Mouse (Mus musculus) v-Abl transformed pro-B cells (cell line): ENCODE data around the gene Trim11.

Source experiments
- in situ Hi-C, 2 experiments: fragments of 400-800 bp; cut with MboI; formaldehyde crosslinking; loops; one replicate each; pipeline ENCODE4 v1.15.1; 2025; ENCODE audit not compliant: unreplicated experiment in 2 of 2

Gene Trim11

GRCm38 (mm10) chr11:58978027-58978705, at the start of gene Trim11:
Trim11 (plus strand) TSS chr11:58978093.
- in situ Hi-C loops: no loop called here

GRCm38 (mm10) chr11:58929055-58929454, 48.8 kb upstream of the Trim11 start:
- in situ Hi-C loops: no loop called here

- in situ Hi-C loops: no loop called here
Observed at GRCm38 (mm10) chr11:58929641-58930040, 48.3 kb upstream of the Trim11 start.

- in situ Hi-C loops: no loop called here
Observed at GRCm38 (mm10) chr11:58930254-58930653, 47.6 kb upstream of the Trim11 start.

DNA sequence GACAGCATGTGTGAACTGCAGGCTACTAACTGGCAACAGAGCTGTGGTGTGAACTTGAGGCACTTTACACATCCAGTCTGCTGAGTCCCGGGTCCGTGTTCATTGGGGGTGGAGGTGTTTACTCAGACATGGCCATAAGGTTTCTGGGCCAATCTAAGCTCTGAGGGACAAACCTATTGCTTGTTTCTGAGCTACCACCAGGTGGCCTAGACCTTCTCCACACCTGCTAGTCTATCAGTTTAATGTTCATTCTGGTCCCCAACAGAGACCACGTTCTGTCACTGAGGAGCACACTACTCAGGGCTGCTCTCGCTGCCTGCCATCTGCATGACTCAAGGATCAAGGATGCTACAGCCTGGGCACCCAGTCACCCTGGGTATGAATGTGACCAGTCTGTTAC, 46.3 kb upstream of the Trim11 start:
- in situ Hi-C loops: no loop called here

DNA sequence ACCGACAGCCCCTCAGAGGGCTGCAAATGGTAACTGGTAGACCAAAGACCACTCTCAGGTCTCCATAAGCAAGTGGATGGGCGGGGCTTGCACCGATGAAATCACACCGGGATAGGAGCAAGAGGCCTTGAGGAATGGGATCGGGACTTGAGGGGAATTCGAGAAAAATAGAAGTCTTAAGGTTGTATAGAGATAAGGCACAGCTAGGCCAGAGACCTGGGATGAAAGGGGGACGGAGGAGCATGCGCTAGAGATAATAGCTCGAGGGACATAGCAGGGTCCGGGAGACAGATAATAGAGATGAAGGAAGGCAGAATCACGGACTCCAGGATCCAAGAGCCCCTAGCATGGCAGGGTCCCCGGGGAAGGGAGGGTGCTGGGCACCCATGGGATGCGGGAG, 40.0 kb upstream of the Trim11 start:
- in situ Hi-C loops: no loop called here

GRCm38 (mm10) chr11:58938322-58939087, 39.4 kb upstream of the Trim11 start, which contains the start of gene Rnf187:
Rnf187 (minus strand) TSS chr11:58938916.
- in situ Hi-C loops: no loop called here

DNA sequence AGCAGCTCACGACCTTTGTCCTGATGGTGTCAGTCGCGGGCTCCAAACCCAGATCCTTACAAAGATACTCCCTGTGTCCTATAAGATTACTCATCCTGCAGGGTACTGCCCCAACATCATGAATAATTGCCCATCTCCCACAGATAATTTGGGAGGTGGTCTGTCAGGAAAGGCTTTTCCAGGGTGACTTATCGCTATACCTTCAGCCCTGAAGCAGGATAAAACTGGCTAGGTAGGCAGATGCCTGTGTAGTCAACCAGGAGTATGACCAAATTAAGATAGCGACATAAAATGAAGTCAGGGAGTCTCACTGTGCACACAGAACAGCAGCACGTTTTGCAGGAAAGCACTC, 38.8 kb upstream of the Trim11 start:
- in situ Hi-C loops: no loop called here

DNA sequence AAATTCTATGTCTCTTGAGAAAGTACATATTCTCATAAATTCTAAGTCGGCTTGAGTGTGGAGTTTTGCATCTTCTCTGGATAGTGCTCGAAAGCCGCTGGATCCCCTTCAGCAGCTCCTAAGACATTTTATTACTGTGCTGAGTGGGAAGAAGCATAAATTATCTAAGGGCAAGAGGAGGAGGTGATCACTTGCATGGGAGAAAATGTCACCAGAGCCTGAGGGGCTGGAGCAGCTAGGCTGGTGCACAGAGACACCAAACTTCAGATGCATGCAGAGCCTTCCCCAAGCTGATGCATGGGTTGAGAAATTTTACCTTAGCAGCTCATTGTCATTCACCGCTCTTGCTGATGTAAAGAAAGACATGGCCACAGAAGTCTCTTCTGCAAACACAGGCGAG, 33.8 kb upstream of the Trim11 start:
- in situ Hi-C loops: no loop called here

DNA sequence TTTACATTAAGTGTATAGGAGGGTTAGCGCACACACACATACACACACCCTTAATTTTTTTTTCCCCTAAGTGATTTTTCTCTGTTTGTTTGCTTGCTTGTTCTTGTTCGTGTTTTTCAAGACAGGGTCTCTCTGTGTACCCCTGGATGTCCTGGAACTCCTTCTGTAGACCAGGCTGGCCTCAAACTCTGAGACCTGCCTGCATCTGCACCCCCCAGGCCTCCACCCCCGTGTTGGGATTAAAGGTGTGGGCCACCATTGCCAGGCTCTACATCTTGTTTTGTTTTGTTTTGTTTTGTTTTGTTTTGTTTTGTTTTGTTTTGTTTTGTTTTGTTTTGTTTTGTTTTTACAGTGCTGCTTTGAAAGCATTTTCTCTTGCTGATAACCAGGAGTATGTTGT, 30.6 kb upstream of the Trim11 start:
- in situ Hi-C loops: no loop called here

DNA sequence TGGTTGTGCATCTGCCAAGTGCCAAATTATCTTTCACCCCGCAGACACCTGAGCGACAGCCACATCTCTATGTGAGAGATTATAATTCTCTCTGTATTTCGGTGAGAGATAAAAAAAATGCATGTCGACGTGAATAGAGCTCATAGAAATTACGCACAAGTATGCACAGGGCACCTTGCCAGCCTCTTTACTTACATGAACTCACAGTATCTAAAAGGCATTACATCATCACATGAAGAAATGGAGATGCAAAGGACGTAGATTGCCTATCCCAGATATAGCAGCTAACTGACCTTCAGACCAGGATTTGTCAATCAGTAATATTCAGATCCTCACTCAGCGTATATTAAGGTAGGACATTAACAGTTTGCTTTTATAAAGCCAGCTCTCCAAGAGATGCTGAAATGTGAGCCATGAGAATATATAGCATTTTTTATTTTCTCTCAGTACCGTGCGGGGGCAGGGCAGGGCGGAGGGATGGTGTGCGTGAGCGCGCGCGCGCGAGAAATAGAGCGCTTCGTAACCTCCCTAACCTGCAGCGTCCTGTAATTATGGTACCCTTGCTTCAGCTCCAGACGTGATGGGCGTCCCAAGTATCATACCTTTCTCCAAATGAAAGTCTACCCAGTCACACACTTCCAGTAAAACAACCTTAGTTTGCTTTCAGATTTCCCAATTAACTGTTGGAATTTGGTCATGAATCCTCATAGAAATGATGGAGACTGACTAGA, 29.9 kb upstream of the Trim11 start:
- in situ Hi-C loops: no loop called here

DNA sequence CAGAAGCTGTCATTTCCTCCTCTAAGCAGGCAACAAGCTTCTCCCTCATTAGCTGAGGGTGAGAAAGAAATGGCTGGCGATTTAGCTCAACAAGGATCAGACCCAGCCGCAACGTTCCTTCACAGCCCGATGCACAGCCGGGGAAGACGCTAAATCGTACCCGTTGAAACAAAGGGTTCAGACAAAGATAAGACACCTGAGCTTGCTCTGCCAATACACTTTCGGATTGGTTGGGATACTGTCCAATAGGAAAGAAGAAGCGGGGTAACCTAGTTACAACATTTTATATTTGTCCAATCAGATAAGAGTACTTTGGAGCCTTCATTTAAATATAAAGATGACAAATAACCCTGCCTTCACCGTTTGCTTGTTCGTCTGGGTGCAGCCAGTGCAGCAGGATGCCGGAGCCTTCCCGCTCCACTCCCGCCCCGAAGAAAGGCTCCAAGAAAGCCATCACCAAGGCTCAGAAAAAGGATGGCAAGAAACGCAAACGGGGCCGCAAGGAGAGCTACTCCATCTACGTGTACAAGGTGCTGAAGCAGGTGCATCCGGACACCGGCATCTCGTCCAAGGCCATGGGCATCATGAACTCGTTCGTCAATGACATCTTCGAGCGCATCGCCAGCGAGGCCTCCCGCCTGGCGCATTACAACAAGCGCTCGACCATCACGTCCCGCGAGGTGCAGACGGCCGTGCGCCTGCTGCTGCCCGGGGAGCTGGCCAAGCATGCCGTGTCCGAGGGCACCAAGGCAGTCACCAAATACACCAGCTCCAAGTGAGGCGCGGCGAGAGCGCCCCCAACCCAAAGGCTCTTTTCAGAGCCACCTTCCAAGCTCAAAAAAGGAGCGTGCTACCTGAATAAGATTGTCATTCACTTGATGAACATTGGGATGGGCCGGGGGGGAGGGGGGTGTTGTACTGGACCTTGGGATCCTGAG, 29.1 kb upstream of the Trim11 start, which contains the start of gene Hist3h2ba:
Hist3h2ba (plus strand) TSS at position 379 of the 938 bp plus-strand sequence.
- in situ Hi-C loops: no loop called here

DNA sequence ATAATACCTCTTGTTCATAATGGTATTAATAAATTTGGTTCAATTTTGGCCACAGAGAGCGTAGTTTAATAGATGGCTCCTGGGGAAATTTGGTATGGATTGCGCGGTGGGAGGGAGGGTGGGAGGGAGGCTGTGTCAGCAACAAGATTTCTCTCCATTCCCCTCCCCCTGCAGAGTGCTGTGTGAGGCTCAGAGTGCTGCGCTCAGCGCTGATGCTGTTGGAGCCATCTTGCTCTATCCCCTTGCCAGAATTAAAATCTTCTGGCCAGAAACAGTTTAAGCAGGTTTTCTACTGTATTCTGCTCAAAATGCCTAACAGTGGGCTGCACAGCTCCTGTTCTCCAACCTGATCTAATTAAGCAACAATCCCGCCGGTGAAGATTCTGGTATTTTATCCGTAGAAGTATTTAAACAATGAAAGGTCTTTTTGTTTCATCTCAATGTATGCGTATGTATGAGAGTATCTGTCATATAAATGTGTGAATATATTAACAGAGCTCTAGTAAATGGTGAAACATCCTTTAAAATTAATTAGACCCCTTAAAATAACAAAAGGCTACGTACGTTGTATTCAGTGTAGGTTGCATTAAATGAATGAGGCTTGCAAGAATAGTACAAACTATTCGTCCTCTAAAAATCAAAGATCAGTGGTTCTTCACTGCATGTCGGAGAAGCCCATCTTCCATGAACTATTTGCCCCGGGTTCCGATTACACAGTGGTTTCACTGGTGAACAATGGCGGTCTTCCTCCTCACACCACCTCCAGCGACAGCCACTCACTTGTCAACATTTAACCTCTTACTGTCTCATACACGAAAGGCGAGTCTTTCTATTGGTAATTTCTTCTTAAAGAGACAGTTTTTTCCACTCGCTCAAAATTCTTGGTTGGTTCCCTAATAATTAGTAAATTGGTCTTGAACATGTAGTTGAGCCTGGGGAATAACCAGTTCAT, 28.1 kb upstream of the Trim11 start:
- in situ Hi-C loops: loop anchor here (10.0 to 25.0 kb wide), 3 partner anchors 538 to 645 kb away; partner anchors contain the start of gene Zfp692 (in 2 of the 2)

- in situ Hi-C loops: loop anchor here (10.0 to 25.0 kb wide), 3 partner anchors 536 to 646 kb away; partner anchors contain the start of gene Zfp692 (in 2 of the 2)
Observed at GRCm38 (mm10) chr11:58951210-58951609, 26.7 kb upstream of the Trim11 start.

GRCm38 (mm10) chr11:58953351-58954169, 24.3 kb upstream of the Trim11 start:
- in situ Hi-C loops: loop anchor here (10.0 to 25.0 kb wide), 3 partner anchors 534 to 649 kb away; partner anchors contain the start of gene Zfp692 (in 2 of the 2)

DNA sequence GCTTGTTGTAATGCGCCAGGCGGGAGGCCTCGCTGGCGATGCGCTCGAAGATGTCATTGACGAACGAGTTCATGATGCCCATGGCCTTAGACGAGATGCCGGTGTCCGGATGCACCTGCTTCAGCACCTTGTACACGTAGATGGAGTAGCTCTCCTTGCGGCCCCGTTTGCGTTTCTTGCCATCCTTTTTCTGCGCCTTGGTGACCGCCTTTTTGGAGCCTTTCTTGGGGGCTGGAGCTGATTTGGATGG, 23.8 kb upstream of the Trim11 start:
- in situ Hi-C loops: loop anchor here (10.0 to 25.0 kb wide), 3 partner anchors 533 to 649 kb away; partner anchors contain the start of gene Zfp692 (in 2 of the 2)

DNA sequence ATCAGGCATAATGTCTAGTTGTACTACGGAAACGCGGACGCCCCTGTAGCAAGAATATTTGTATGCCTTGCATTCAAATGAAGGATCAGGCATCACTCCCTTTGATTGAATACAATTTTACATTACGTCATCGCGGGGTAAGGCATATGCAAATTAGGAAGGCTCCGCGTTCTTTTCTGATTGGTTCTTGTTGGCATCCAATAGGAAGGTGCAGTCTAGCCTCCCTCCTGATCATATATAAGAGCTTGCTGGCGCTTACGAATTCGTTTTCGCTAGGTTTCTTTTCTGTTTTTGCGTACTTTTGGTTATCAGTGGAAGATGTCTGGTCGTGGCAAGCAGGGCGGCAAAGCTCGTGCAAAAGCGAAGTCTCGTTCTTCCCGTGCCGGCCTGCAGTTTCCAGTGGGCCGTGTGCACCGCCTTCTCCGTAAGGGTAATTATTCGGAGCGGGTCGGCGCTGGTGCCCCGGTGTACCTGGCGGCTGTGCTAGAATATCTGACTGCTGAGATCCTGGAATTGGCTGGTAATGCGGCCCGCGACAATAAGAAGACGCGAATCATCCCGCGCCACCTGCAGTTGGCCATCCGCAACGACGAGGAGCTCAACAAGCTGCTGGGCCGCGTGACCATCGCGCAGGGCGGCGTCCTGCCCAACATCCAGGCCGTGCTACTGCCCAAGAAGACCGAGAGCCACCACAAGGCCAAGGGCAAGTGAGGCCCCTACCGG, 23.3 kb upstream of the Trim11 start, which contains the start of the genes Hist3h2a and Trim17:
Hist3h2a (plus strand) TSS at position 266 of the 723 bp plus-strand sequence.
Trim17 (plus strand) TSS at position 266 of the 723 bp plus-strand sequence.
- in situ Hi-C loops: loop anchor here (5.0 to 25.0 kb wide), 4 partner anchors 32 to 650 kb away; partner anchors contain the start of gene Zfp692 (in 2 of the 2)
